Mouse (Mus musculus) forebrain, embryonic 13.5 days (tissue): ENCODE measurements around the gene Cdh12. TPM values are rescaled to one million over a fixed set of nuclear protein-coding genes. Genes with fewer than 3 reads are reported as not detected.

ENCODE experiments used
- ATAC-seq: fragments of 200-750 bp; cut with Nextera tagmentation; 2 replicates; pipeline ENCODE4 v1.8.0; 2017
- H3K27ac ChIP-seq: fragments of 300-500 bp; sonication (generic); 2 replicates; pipeline ENCODE4 v1.5.1; 2015; ENCODE audit warnings: inconsistent platforms, mild to moderate bottlenecking, moderate library complexity
- H3K27me3 ChIP-seq: fragments of 300-500 bp; sonication (generic); 2 replicates; pipeline ENCODE4 v1.6.1; 2015; ENCODE audit warnings: mild to moderate bottlenecking, inconsistent platforms
- H3K36me3 ChIP-seq: fragments of 300-500 bp; sonication (generic); 2 replicates; pipeline ENCODE4 v1.6.1; 2015; ENCODE audit warnings: mild to moderate bottlenecking, inconsistent platforms; ENCODE audit not compliant: poor library complexity, severe bottlenecking
- H3K4me1 ChIP-seq: fragments of 300-500 bp; sonication (generic); 2 replicates; pipeline ENCODE4 v1.6.1; 2015; ENCODE audit warnings: inconsistent platforms
- H3K4me2 ChIP-seq: fragments of 300-500 bp; sonication (generic); 2 replicates; pipeline ENCODE4 v1.6.1; 2015; ENCODE audit warnings: inconsistent platforms, mild to moderate bottlenecking, moderate library complexity
- H3K4me3 ChIP-seq: fragments of 300-500 bp; sonication (generic); 2 replicates; pipeline ENCODE4 v1.5.1; 2015; ENCODE audit warnings: mild to moderate bottlenecking, inconsistent platforms
- H3K9ac ChIP-seq: fragments of 300-500 bp; sonication (generic); 2 replicates; pipeline ENCODE4 v1.6.1; 2015; ENCODE audit warnings: mild to moderate bottlenecking, inconsistent platforms
- H3K9me3 ChIP-seq: fragments of 300-500 bp; sonication (generic); replicated peaks from 2 replicates; pipeline ENCODE4 v1.6.1; 2016; ENCODE audit warnings: inconsistent platforms
- WGBS: fragments of 180-500 bp; shearing (Covaris S2); methylation state at CpG from one replicate; pipeline ENCODE4 v1.1.7; 2015; 5-methylcytosine and 5-hydroxymethylcytosine counted together
- polyA plus RNA-seq: library from polyadenylated mRNA; unstranded; fragments of >200 nt; fragmentation: Nextera tagmentation; extraction: Ambion mirVana; gene quantifications from 2 replicates; pipeline ENCODE4 v1.2.1, GENCODE M21; 2015

Gene Cdh12
- polyA plus RNA-seq, 1 experiment from 2014 or later = 2.1 TPM

- no peak overlapping the region for H3K27ac ChIP-seq
- ATAC-seq = no peak
- WGBS = 24% methylated on average over 2 of the region's 2 CpGs
Observed at GRCm38 (mm10) chr15:20967463-20967862, 518.4 kb downstream of the Cdh12 start.

GRCm38 (mm10) chr15:20971041-20971440 is 522.0 kb downstream of the Cdh12 start:
- ATAC-seq = no peak
- no peak overlapping the region for H3K9ac ChIP-seq
- H3K4me3 ChIP-seq = no peak overlapping the region
- H3K9me3 ChIP-seq = no peaks in the 10 kb centered on the region
- no peaks in the 10 kb centered on the region for H3K27me3 ChIP-seq
- H3K4me1 ChIP-seq = no peaks in the 10 kb centered on the region
- no peak overlapping the region for H3K27ac ChIP-seq
- 93% methylated on average over 2 of the region's 2 CpGs for WGBS
- no peaks in the 10 kb centered on the region for H3K36me3 ChIP-seq
- H3K4me2 ChIP-seq = no peak overlapping the region

More at GRCm38 (mm10) chr15:20967463-20967862, 518.4 kb downstream of the Cdh12 start:
- H3K9ac ChIP-seq = no peak overlapping the region
- H3K4me2 ChIP-seq = no peak overlapping the region
- no peaks in the 10 kb centered on the region for H3K27me3 ChIP-seq
- H3K4me1 ChIP-seq = no peaks in the 10 kb centered on the region
- no peaks in the 10 kb centered on the region for H3K36me3 ChIP-seq
- H3K9me3 ChIP-seq = no peaks in the 10 kb centered on the region
- H3K4me3 ChIP-seq = no peak overlapping the region

GRCm38 (mm10) chr15:21000541-21000940 is 551.5 kb downstream of the Cdh12 start:
- WGBS = 88% methylated on average over 4 of the region's 4 CpGs
- Histone ChIP-seq H3K9ac (no peak overlapping the region), H3K4me3 (no peak overlapping the region), H3K36me3 (no peaks in the 10 kb centered on the region), H3K9me3 (no peaks in the 10 kb centered on the region), H3K4me2 (no peak overlapping the region), H3K27me3 (no peaks in the 10 kb centered on the region), H3K4me1 (no peaks in the 10 kb centered on the region), H3K27ac (no peak overlapping the region)
- ATAC-seq = no peak

DNA sequence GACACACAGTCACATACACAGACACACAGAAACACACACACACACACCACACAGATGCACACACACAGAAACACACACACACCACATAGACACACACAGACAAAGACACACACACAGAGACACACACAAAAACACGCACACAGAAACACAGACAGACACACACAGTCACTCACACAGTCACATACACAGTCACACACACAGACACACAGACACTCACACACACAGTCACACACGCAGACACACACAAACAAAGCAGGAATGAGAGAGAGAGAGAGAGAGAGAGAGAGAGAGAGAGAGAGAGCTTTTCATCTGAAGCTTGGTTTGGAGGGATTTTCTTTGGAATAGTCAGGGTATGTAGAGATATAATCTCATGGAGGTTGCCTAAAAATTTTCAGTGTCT is 558.9 kb downstream of the Cdh12 start:
- Histone ChIP-seq H3K9ac (no peak overlapping the region), H3K9me3 (no peaks in the 10 kb centered on the region), H3K27me3 (no peaks in the 10 kb centered on the region), H3K27ac (no peak overlapping the region), H3K4me1 (peaks cover 4% of the 10 kb centered on the region), H3K36me3 (no peaks in the 10 kb centered on the region), H3K4me2 (no peak overlapping the region), H3K4me3 (no peak overlapping the region)
- ATAC-seq = no peak
- 58% methylated on average over 2 of the region's 2 CpGs for WGBS

DNA sequence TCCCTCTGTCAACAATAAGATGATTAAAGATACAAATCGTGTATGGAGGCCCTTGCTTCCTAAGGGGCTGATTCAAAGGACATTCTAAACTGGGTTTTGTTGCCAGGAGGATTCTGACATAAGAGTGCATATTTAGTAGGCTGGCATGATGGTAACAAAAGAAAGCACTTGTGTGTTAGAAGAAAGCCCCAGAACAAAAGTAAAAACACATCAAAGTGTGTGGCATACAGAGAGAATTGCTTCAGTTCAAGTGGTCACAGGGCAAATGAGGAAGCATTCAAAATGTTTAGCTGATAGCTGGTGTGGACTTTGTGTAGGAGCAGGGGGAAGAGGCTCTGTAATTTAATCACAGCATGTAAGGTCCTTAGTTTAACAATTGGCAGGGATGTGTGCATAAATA is 559.4 kb downstream of the Cdh12 start:
- H3K36me3 ChIP-seq = no peaks in the 10 kb centered on the region
- WGBS = 4% methylated on average over 1 of the region's 1 CpGs
- peaks cover 4% of the 10 kb centered on the region for H3K4me1 ChIP-seq
- no peak overlapping the region for H3K9ac ChIP-seq
- H3K27ac ChIP-seq = no peak overlapping the region
- no peak overlapping the region for H3K4me3 ChIP-seq
- H3K4me2 ChIP-seq = no peak overlapping the region
- ATAC-seq = peak; percentile 61
- H3K27me3 ChIP-seq = no peaks in the 10 kb centered on the region
- no peaks in the 10 kb centered on the region for H3K9me3 ChIP-seq

GRCm38 (mm10) chr15:21008969-21009368 is 559.9 kb downstream of the Cdh12 start:
- ATAC-seq = peak; percentile 51
- Histone ChIP-seq H3K4me1 (peaks cover 4% of the 10 kb centered on the region), H3K36me3 (no peaks in the 10 kb centered on the region), H3K4me2 (no peak overlapping the region), H3K27ac (no peak overlapping the region), H3K9ac (no peak overlapping the region), H3K4me3 (no peak overlapping the region), H3K9me3 (no peaks in the 10 kb centered on the region), H3K27me3 (no peaks in the 10 kb centered on the region)
- 44% methylated on average over 3 of the region's 3 CpGs for WGBS

DNA sequence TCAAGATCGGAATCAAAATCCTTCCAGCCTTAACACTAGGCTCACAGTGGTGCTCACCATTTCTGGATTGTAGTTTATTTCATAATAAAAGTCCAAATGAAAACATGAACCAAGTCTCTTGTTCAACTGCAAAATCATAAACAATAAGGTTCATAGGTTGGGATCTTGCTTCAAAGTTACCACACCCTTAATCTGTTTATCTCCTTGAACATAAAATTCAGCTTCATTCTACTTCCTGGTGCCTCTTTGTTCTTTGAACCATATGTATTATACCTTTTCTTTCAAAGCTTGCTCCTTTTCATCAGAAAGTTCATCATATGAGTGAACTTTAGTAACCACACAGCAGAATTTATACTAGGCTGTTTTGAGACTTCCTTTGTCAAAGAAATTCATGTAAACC is 614.6 kb downstream of the Cdh12 start:
- no peaks in the 10 kb centered on the region for H3K4me1 ChIP-seq
- no peaks in the 10 kb centered on the region for H3K36me3 ChIP-seq
- ATAC-seq = no peak
- no peak overlapping the region for H3K27ac ChIP-seq
- no peaks in the 10 kb centered on the region for H3K27me3 ChIP-seq
- no peak overlapping the region for H3K9ac ChIP-seq
- H3K9me3 ChIP-seq = no peaks in the 10 kb centered on the region
- H3K4me2 ChIP-seq = no peak overlapping the region
- WGBS = 74% methylated on average over 1 of the region's 1 CpGs
- H3K4me3 ChIP-seq = no peak overlapping the region

DNA sequence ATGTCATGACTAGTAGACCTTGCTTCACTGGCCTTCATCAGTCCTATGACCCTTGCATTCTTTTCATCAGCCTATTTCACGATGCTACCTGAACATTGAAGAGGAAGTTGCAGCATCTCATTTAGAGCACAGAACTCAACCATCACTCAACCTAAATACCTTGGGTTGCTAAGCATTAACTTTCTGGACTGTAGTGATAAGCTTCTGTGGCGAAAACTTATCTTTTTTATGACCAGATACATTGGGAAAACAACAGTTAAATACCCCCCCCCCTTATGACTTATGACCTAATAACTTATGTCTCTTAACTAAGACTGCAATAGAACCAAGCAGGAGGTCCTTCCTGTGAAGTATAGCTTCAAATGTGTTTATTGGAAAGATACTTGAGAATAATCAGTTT is 620.2 kb downstream of the Cdh12 start:
- Histone ChIP-seq H3K36me3 (no peaks in the 10 kb centered on the region), H3K9ac (no peak overlapping the region), H3K4me3 (no peak overlapping the region), H3K9me3 (no peaks in the 10 kb centered on the region), H3K27me3 (no peaks in the 10 kb centered on the region), H3K4me2 (no peak overlapping the region), H3K27ac (no peak overlapping the region), H3K4me1 (no peaks in the 10 kb centered on the region)
- no peak for ATAC-seq
- 88% methylated on average over 2 of the region's 2 CpGs for WGBS

DNA sequence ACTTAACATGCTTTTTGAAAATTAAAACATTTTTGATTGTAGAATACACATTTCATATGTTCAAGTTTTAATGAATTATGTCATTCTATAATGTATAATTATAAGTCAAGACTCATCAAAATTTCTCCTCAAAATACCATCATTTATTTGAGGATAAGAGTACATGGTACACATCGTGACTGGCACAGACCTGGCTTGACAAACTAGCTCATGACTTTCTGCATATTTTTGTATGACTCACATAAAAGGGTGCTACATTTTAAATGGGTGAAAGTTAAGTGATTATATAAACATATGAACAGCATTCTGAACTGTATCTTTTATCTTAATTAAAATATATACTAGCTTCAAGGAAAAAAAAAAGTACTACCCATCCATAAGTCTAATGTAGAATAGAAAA is 643.8 kb downstream of the Cdh12 start:
- no peaks in the 10 kb centered on the region for H3K9me3 ChIP-seq
- no peak overlapping the region for H3K4me3 ChIP-seq
- H3K27me3 ChIP-seq = no peaks in the 10 kb centered on the region
- no peak overlapping the region for H3K27ac ChIP-seq
- H3K36me3 ChIP-seq = no peaks in the 10 kb centered on the region
- H3K4me2 ChIP-seq = no peak overlapping the region
- no peak for ATAC-seq
- no peak overlapping the region for H3K9ac ChIP-seq
- WGBS = 94% methylated on average over 1 of the region's 1 CpGs
- no peaks in the 10 kb centered on the region for H3K4me1 ChIP-seq

DNA sequence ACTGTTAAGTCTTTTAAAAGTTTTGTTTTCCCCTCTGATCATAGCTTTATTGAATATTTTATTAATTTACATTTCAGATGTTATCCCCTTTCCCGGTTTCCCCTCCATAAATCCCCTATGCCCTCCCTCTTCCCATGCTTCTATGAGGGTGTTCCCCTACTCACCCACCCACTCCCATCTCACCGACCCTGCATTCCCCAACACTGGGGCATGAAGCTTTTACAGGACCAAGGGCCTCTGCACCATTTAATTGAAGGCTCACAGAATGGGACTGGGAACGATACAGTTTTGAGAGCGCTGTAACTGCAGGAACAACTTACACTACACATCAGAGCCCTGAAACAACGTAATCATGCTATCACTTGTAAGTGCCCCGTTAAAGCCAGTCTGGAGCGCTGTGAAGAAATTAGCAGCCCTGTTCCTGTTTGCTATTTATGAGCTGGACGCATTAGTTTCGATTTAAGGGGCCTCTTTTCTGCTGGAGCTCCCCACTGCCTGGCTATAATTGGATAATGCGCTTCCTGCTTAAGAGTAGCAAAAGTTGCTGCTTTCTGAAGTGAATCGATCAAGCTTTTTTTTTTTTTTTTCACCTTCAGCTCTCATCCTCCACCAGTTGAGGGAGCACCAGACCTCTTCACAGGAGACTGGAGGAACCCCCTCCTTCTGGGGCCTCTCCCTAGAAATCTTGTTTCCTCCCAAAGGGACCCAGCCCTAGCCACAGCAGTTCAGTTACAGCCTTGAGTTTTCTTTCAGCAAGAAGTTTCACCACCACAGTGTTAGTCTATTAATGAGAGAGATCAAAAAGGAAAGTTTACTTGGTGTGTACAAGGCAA is 660.2 kb downstream of the Cdh12 start:
- no peak overlapping the region for H3K27ac ChIP-seq
- H3K9me3 ChIP-seq = no peaks in the 10 kb centered on the region
- H3K36me3 ChIP-seq = no peaks in the 10 kb centered on the region
- no peaks in the 10 kb centered on the region for H3K27me3 ChIP-seq
- peaks cover 10% of the 10 kb centered on the region; the same call in 1 of the 2 replicates for H3K4me1 ChIP-seq
- H3K9ac ChIP-seq = peak overlapping the region; percentile 27; the same call in 1 of the 2 replicates
- H3K4me2 ChIP-seq = peak overlapping the region; percentile 54
- peak overlapping the region; percentile 25 for H3K4me3 ChIP-seq
- WGBS = 10% methylated on average over 11 of the region's 11 CpGs
- peak; percentile 84 for ATAC-seq

DNA sequence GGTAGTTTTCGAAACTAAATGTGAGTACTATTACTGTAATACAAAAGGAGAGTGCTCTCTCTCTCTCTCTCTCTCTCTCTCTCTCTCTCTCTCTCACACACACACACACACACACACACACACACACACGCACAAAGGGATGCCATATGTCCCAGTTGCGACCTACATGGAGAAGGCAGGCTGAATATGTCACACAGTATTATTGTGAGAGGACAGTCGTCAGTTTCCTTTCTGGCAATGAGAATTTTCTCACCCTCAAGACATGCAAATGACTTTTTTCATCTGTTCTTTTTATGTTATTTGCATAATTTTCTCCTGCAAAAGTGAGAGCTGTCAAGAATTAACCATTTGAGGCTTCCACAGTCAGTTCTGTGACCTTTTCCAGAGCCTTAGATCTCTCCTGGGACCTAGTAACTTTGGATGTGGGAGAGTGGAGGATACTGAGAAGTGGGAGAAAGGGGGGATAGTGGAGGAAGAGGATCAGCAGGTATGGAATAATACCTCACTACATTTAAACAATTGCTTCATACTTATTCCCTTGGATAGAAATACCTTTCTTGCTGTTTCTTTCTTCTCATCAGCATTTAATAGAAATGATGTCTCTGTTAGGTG is 660.9 kb downstream of the Cdh12 start:
- H3K27me3 ChIP-seq = no peaks in the 10 kb centered on the region
- no peak overlapping the region for H3K4me2 ChIP-seq
- no peak overlapping the region for H3K9ac ChIP-seq
- peak; percentile 85 for ATAC-seq
- WGBS = 41% methylated on average over 4 of the region's 4 CpGs
- H3K9me3 ChIP-seq = no peaks in the 10 kb centered on the region
- peaks cover 10% of the 10 kb centered on the region; the same call in 1 of the 2 replicates for H3K4me1 ChIP-seq
- H3K27ac ChIP-seq = no peak overlapping the region
- no peaks in the 10 kb centered on the region for H3K36me3 ChIP-seq
- H3K4me3 ChIP-seq = no peak overlapping the region

DNA sequence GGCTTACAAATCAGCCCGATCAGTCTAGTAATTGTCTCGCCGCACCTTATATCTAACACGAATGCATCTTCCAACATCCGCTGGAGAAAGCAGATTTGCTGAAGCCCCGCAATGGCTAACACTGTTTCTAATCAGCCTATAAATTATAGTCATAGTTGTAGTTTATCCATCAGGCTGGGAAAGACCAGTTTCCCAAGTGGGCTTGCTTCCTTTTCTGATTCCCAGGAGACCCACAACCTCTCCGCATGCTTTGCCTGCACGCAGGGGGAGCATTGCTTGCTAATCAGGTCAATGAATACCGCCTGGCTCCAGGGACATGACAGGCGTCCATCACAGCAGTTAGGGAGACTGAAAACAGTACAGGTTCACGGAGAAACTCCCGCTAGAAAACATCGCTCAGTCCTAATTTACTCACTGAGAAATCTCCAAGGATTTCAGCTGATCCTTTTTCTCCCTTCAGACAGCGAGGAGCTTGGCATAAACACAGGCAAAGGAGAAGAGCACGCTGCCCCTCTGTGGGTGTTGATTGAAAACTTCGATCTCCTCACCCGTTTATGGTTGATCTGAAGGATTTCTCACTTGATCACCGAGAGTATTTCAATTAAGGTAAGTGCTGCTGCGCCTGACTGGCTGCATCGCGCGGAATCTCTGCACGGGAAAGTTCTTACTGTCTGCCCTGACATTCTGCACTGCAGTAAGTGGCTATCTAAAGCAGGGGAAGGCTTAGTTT is 662.0 kb downstream of the Cdh12 start:
- Histone ChIP-seq H3K36me3 (no peaks in the 10 kb centered on the region), H3K4me3 (peak overlapping the region; percentile 38), H3K4me2 (peak overlapping the region; percentile 64), H3K9ac (peak overlapping the region; percentile 53), H3K27me3 (no peaks in the 10 kb centered on the region), H3K4me1 (peaks cover 10% of the 10 kb centered on the region; the same call in 1 of the 2 replicates), H3K9me3 (no peaks in the 10 kb centered on the region), H3K27ac (no peak overlapping the region)
- WGBS = 14% methylated on average over 23 of the region's 23 CpGs
- peak; percentile 34; the same call in 1 of the 2 replicates for ATAC-seq
